Mouse (Mus musculus) thymus, postnatal 14 days (tissue): ENCODE measurements around the gene Gm21833.
"Not testable (repeated sequence)": the region's sequence is repeated elsewhere in the genome, so short reads cannot be mapped to it uniquely, and the experiment has no call there.

Experiments used
- DNase-seq: peaks from one replicate; pipeline ENCODE4 v3.0.0; 2021

Gene Gm21833

DNA sequence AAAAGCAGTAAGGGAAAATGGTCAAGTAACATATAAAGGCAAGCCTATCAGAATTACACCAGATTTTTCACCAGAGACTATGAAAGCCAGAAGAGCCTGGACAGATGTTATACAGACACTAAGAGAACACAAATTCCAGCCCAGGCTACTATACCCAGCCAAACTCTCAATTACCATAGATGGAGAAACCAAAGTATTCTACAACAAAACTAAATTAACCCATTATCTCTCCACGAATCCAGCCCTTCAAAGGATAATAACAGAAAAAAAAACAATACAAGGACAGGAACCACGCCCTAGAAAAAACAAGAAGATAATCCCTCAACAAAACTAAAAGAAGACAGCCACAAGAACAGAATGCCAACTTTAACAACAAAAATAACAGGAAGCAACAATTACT, at the start of gene Gm21833:
Gene Gm21833, plus strand, starts transcription at position 301 of the 400 bp plus-strand sequence.
- DNase-seq: not testable (repeated sequence)

DNA sequence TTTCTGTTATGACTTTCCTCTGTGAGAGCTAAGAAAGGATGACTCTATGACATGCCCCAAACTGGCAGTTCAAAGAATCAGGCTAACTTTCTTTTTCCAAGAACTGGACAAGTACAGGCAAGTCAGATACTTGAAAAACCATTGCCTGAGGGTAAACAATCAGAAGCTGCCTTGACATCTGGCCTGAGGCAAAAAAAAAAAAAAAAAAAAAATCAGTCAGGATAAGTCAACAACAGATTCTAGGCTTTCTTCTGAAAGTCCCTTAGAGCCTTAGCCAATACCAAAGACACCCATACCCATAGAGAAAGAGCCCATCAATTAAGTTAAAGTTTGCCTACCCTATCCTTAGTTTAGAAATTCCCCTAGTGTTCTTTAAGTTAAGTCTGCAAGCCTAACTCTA, 38.7 kb upstream of the Gm21833 start:
- no peak for DNase-seq

DNA sequence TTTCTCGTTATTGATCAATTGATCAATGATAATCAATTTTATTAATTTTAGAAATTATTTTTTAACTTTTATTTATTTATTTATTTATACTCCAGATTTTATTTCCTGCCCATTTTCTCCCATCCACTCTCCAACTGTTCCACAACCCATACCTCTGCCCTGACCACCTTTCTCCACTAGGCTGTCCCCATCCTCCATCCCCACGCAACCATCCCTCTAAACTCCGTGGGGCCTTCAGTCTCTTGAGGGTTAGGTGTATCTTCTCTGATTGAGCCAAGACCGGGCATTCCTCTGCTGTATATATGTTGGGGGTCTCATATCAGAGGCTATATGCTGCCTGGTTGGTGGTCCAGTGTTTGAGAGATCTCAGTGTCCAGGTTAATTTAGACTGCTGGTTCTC, 31.7 kb upstream of the Gm21833 start:
- DNase-seq: no peak

DNA sequence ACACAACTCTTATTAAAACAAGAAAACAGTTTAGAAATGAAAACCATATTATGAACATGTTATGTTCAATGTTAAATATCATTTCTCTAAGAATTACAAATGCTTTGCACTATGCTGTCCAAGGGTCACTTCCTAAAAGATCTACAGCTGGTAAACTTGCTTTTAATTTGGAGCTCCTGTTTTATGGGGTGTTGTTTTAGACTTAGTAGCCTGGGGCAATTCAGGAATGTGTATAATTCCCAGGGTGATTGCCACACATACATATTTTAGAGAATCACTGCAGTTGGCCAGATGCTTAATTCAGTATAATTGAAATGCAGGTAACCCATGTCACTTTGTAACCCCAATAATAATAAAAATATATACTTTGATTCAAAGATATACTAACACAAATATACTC, 12.9 kb upstream of the Gm21833 start:
- DNase-seq: no peak

DNA sequence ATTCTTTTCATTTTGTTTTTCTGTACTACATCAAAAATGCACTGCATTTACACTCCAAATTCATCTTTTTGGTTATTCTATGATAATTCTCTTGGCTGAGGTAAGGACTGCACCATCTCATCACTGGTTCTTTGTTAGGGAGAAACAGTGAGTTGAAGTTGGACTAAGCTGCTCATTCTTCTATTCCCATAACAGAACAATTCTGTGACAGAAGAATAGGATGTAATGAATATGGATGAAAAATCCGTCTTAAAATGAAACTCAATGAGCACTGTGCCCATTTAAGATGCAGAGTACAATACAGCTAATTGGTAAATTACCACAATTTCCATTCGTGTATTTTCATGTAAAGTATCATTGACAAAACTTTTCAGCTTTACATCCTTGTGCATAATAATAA, 11.6 kb upstream of the Gm21833 start:
- DNase-seq: no peak

DNA sequence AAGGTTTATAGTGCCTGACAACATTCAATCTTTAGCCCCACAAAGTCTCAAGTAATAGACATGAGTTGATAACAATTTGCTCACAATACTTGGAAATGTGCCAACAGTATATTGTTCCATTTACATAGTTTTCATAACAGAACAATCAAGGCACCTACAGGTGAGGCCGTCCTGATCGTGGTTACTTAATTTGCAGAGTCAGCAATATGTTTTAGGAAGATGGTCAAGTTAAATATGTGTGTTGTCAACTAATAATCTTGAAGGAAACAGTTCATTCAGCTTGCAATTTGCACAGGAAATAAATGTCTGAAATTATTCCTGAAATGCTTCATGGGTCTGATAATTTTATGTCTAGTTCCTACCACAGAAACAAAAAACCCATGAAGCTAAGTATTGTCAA, 27.6 kb downstream of the Gm21833 start:
- no peak for DNase-seq

DNA sequence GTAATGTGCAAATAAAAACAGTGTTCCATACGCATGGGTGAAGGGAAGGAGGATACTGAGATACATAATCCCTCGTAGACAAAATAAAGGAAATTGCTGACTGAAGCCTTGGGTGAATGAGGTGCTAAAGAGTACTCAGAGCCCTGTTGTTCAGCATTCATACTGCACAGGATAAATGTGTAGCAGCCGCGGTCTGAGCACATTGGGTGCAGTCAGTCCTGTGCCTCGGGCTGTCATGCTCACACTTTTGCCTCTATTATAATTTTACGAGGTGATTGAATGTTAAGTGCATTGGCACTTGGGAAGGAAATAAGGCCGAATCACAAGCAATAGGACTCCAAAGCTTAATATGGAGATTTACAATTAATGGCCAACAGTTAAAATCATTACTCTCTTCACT, 36.4 kb downstream of the Gm21833 start:
- DNase-seq: no peak
